Mouse (Mus musculus) fibroblast of lung, adult 2 months (primary cell): ENCODE results near the gene Rit1.
"Not testable (repeated sequence)": the region's sequence is repeated elsewhere in the genome, so short reads cannot be mapped to it uniquely, and the experiment has no call there.

Experiments
- DNase-seq: peaks from one replicate; pipeline ENCODE4 v3.0.0-alpha.2; 2011; ENCODE audit warnings: low read depth

Rit1 gene

DNA sequence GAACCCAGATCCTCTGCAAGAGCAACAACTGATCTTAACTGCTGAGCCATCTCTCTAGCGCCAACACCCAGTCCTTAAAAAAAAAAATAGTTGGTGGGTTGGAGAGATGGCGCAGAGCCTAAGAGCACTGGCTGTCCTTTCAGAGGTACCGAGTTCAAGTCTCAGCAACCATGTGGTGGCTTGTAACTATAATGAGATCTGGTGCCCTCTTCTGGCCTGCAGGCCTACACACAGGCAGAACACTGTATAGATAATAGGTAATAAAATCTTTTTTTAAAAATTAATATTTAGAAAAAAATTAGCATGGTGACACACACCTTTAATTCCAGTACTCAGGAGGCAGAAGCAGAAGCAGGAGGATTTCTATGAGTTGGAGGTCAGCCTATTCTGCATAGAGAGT is 23.5 kb downstream of the Rit1 start:
- no peak for DNase-seq

DNA sequence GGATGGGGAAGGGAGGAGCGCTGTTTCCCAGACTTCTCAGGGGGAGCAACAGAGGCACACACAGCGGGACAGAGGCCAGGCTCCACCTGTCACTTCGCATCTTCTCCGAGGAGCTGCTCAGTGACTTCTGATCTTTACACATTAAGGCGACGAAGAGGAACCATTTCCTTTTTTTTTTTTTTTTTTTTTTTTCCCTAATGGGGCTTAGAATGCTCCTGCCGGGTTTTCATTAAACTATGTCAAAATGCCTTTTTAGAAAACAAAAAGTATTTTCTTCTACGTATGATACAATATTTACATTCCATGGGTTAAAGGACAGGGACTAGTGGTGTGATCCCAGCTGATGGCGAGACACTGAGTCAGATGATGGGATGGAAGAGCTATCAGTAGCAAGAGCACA is 28.9 kb downstream of the Rit1 start:
- DNase-seq, result no peak

DNA sequence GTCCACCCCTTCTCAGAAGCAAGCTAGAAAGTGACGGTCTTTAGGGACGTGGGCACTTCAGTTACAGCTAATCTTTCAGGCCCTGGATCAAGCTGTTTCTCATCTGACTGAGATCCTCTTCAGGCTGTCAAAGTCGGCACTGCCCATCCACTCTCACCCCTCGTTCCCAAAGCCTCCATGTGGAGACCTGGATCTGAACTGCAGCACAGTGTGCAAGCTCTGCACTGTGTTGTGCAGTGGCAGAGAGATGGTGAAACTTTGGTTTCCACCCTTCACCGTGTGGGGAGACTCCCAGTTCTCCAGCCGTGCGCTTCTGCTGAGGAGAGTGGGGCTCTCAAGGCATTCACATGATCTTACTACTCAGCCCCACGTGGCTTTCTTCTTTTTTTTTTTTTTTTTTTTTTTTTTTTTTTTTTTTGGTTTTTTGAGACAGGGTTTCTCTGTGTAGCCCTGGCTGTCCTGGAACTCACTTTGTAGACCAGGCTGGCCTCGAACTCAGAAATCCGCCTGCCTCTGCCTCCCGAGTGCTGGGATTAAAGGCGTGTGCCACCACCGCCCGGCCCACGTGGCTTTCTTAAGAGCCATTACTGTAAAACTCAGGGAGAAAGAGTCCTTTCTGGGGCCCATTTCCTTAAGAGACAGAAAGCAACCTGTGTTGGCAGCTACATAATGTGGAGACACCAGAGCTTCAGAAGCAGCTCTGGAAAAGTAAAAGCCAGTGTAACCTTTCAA is 29.7 kb downstream of the Rit1 start:
- DNase-seq, result no peak

DNA sequence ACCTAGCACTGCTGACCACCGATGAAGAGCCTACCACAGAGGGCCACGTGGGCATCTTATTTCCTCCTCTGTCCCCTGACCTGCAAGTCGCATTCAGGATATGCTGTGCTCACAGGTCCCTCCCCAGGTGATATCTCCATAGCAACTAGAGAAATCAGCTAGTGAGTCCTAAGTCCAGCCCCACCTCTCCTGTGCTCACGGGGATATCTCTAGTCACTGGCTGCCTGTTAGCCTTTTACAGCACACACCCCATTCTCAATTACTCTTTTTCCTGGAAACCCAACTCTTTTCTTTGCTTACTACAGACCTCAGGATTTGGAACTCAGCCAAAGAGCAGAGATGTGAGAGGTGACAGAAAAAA is 30.2 kb downstream of the Rit1 start:
- no peak for DNase-seq

DNA sequence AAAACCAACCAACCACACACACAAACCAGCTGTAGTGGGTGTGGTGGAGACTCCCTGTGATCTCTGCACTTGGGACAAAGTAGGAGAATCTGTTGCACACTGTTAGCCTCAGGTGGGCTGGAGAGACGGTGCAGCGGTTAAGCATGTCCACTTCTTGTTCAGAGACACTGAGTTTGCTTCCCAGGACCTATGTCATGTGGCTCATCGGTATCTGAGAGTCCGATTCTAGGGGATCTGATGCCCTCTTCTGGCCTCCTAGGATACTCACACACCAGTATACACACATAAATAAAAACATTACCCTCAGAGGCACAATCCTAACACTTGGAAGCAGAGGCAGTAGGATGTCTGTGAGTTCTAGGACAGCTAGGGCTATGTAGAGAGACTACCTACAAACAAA is 37.6 kb downstream of the Rit1 start:
- no peak for DNase-seq

DNA sequence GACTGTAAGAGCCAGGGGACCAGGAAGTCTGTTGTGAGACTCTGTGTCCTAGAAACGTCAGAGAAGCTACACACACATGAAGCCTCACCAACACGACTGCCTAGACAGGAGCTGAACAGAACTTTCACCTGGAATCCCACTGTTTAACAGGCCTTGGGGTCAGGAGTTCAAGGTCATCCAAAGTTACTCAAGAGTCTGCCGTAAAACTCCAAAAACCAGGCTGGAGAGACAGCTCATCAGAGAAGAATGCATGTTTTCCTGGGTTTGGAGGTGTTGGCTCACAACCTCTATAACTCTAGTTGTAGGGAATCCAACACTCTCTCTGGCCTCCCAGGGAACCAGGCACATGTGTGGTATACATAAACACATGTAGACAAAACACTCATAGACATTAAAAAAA is 38.9 kb downstream of the Rit1 start:
- no peak for DNase-seq

DNA sequence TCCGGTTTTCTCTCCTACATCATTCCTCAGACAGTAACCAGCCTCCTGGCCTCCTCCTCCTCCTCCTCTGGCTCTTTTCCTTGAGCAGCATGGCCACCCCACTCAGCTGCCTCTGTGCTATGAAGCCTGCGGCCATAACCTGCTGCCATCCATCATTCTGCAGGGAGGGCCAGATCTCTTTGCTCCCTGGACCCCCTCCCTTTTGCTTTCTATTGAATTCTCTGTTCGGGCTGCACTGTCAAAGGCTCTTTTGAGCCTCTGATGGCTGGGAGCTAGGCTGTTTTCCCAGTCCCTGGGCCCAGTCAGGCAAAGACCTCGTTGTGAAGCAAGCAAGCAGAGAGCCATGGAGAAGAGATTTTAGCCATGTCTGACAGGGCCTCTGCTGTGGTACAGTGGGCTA is 39.6 kb downstream of the Rit1 start:
- DNase-seq, result no peak

DNA sequence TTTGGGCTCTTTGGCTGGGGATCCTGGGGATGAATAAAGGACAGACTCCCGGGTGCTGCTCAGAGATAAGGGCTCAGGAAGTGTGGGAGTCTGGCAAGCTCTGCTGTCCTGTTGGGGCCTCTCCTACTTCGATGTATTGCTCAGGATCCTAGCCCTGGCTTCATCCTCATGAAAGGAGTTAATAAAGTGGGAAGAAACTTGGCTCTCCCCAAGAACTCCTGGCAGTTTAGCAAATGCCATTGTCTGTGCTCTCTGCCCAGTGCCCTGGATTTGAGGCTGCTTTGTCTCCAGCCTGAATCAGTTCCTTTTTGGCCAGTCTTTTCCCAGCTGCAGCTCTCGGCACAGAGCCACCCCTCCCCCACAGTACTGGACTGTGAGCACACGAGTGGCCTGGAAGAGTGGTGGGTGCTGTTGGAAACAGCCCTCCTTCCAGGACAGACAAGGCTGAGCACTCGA is 41.4 kb downstream of the Rit1 start:
- DNase-seq, result peak; percentile 79

DNA sequence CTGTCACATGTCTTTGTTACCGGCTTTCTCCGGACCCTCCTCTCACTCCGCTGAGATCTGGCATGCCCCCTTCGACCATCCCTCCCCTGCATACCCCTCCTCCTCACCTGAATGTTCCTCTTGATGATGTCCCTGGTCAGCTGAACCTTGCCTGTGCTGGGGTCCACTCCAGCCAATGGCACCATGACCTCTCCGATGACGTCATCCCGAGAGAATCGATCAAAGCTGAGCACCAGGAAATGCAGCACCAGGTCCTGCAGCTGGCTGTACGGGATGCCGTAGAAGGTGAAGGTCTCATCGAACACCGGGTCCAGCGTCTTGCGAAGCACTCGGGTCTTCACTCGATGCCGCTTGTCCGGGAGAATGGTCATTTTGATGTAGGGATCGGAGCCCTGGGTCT is 45.0 kb downstream of the Rit1 start:
- no peak for DNase-seq

DNA sequence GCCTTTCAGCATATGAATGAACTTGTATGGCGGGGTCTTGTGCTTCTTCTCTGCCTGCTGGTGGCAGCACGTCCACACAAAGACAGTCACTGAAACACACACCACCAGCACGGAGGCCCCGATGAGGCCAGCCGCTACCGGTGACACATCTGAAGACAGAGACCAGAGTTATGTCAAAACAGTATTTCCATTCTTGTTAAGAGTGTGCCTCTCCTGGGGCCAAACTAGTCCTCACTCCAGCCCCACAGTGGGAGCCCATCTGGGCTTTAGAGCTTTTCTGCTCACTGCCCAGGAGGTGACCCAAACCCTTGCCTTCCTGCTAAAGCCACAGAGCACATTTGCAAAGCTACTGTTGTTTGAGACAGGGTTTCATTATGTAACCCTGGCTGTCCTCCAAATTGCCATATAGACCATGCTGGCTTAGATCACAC is 45.8 kb downstream of the Rit1 start:
- no peak for DNase-seq

DNA sequence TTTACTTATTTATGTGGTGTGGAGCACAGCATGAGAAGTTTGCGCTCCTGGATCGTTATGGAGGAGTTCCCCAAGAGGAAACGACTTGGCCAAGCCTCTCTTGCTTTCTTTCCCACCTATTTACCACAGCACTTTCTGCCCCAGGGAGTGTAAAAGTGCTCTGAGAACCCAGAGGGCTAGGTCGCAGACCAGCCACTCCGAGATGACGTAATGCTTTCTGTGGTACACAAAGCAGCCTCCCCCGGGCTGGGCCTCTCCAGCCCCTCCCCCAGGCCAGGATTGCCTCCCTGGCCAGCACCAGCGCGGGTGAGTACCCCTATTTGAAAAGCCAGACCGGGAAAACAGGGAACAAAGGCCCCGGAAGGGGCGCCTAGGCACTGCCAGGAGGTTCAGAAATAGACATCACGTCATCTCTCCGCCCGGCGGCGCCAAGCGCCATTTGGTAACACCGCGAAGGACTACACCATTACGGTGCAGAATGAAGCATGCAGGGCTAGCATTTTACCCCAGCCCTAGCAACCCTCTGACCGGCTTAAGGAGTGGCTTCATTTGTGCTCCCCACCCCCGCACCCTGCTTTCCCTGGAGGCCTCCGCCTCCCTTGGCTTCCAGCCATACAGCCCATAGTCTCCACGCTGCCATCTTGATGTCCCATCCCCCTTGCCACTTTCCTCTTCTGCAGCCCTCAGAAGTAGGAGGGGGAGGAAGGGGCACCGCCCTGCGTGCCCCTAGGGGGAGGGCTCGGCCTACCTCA is 54.7 kb downstream of the Rit1 start:
- DNase-seq, result not testable (repeated sequence)

DNA sequence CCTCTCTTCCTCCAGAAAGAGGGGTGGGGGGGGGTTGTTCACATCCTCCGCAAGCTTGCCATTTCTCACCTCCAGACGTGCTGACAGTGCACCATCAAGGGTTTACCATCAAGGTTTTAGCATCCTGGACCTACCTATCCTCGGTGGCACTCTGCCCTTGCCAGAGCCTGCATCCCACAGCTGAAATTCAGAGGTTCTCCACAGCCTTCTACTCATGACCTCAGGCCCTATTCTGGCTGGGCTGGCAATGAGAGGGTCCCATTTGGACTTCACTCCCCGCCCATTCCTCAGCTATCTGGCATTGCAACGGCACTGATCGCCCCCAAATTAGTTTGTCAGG is 55.3 kb downstream of the Rit1 start:
- DNase-seq, result not testable (repeated sequence)

DNA sequence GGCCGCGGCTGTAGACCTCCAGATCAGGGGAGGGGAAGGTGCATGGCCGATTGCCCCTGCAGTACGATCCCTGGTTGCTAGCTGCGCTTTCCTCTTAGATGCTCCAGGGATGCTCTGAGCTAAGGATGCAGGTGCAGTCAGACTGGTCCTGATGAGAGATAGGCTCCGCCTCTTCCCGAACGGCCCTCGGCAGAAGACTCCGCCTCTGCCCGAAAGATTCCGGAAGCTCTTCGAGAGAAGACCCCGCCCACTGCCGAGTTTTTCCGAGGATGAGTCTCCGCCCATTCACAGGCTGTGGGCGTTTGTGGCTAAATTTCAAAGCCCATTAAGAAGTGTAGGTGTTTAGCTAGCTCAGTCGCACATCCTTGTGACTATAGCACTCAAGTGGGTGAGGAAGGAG is 55.8 kb downstream of the Rit1 start:
- DNase-seq, result not testable (repeated sequence)

DNA sequence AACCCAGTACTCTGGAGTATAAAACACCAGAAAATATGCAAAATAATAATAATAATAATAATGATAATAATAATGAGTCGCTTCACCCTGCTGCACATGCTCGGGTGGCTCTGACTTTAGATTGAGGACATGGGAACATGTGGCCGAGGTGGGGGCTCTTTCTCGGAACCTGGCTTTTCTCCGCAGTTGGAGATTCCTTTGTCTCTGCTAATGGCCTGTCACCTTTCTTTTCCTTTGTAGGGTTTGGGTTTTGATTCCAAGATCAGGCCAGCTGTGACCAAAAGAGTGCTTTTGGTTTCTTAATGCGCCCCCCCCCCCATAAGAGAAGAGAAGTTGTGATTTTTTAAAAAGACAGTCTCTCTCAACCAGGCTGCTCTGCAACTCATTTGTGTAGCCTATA is 56.5 kb downstream of the Rit1 start:
- DNase-seq, result not testable (repeated sequence)

DNA sequence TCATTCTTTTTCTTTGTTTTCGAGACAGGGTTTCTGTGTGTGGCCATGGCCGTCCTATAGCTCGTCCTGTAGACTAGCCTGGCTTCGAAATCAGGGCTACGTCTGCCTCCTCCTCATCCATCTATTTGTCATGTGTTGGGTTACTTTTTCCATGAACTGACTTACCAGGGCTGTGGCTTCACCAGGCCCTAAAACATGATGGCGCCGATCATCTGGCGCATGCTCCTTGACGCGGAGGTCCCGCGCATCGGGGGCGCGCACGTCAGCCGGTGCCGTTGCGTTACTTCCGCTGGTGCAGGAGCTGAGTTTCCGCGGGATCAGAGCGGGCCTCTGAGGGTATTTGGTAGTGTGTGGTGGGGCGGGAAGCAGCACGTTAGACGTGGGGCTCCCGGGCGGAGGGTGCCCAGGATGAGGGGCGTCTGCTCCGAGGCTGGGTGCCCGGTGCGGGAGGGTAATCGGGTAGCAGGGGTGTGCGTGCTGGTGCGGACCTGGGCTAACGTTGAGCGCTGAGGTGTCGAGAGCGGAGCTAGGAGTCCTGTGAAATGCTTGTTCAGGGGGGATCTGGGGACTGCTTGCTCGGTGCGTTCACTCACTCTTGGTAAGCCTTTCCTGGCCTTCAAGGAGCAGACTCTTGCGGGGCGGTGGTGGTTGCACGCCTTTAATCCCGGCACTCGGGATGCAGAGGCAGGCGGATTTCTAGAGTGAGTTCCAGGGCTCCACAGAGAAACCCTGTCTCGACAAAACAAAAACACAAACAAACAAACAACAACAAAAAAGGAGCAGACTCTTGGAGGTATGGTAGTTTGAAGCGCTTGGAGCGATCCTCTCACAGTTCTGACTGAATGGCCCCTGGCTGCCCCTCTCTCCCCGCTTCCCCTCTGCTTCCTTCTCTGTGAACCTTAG is 58.6 kb downstream of the Rit1 start, which contains the start of gene Syt11:
Syt11 (minus strand) TSS at position 226 of the 903 bp plus-strand sequence.
- not testable (repeated sequence) for DNase-seq
